Mouse (Mus musculus): ENCODE measurements around the gene Olfr750.
A peak's percentile ranks its signal among the peaks of the same experiment; 100 is the strongest.

The Olfr750 gene

DNA sequence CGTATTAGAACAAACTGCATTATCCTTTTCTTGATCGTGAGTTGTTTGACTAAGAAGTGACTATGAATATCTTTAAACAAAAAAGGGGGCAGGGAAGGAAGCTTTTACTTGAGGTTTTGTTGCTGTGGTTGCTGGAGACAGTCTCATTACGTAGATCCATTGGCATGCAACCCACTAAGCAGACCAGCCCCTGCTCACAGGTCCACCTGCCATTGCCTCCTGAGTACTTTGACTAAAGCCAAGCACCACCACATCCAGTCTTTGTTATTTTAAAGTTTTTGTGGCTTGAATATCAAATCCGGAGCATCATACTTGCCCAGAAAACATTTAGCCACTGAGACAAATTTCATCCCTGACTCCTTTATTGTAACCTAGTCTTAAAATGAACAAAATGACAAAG, 38.0 kb downstream of the Olfr750 start:
- no peak for DNase-seq (ENCODE audit: extremely low read depth, insufficient read length, low spot score)

GRCm38 (mm10) chr14:51035206-51035605, 39.0 kb downstream of the Olfr750 start:
- DNase-seq (ENCODE audit: extremely low read depth, insufficient read length, low spot score): no peak

DNA sequence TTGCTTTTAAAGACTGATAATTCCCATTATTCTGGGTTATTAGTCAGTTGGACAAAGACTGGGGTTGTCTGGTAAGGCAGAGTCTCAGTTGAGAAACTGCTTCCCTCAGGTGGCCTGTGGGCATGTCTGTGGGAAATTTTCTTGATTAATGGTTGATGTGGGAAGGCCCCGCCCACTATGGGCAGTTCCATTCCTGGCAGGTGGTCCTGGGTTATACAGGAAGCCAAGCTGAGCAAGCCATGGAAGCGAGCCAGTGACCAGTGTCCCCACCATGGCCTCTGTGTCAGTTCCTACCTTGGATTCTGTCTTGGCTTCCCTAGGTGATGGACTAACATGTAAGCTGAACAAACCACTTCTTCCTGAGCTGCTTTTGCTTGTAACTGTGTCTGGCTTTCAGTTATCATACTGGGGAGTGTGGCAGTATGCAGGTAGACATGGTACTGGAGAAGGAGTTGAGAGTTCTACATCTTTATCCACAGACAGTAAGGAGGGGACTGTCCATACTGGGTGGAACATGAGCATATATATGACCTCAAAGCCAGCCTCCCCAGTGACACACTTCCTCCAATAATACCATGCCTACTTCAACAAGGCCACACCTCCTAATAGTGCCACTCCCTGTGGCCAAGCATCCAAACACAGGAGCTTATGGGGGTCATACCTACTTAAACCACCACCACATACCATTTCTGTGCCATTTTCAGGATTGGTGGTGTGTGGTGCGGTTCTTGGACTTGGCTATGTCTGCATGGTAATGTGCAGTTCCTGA, 46.7 kb downstream of the Olfr750 start:
- no peak for DNase-seq (ENCODE audit: extremely low read depth, insufficient read length, low spot score)

GRCm38 (mm10) chr14:51026391-51027133, 47.7 kb downstream of the Olfr750 start:
- peak; percentile 18 for DNase-seq (ENCODE audit: extremely low read depth, insufficient read length, low spot score)

- no peak for DNase-seq (ENCODE audit: extremely low read depth, insufficient read length, low spot score)
These were observed 49.4 kb downstream of the Olfr750 start for GRCm38 (mm10) chr14:51024820-51025219.

GRCm38 (mm10) chr14:51023457-51023856, 50.8 kb downstream of the Olfr750 start:
- DNase-seq (ENCODE audit: extremely low read depth, insufficient read length, low spot score): no peak

- DNase-seq (ENCODE audit: extremely low read depth, insufficient read length, low spot score): no peak
These were observed 57.0 kb downstream of the Olfr750 start for GRCm38 (mm10) chr14:51017256-51017655.
